17 mouse cellular contexts compared by ENCODE assay signal in the genomic region with DNA sequence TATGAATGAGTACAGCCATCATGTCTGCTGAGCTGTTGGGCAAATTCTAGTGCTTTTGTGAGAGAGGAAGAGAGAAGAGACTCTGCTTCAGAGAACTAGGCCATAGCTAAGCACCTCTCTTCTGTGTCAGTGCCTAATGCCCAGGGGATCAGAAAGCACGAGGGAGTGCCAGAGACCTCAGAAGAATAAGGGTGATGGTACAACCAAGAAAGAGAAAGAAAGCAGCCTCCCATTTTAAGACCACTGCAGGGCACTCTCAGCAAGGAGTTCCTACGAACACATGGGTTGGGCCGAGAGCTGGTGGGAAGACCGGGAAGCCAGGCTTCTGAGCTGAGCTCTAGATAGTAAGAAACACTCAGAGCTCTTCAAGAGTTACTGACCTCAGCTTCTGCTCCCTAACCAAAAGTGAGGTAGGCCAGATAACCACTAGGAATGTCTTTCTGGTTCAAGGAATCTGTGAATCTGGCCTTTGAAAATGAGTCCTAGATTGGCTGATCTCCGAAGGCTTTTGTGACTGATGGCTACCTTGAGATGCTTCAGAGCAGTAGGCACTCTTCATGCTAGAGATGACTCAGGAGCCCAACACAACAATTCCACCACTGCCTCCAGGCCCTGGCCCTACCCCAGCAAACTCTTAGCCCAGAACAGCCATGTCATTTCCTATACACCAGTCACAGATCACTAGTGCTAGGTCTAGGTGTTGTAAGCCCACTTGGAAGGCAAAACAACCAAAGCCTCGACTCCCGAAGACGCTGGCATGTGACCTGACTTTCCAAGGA.
A peak's percentile ranks its signal among the peaks of the same experiment; 100 is the strongest.
DNase-seq lines count a peak whose midpoint lies in the region; ATAC-seq and TF ChIP-seq lines count a peak whose summit lies in the region.
"Had no signal": no experiment of that assay in that cellular context is flagged by ENCODE, and none has a peak within 500 bp of the region (broad histone marks: within the 10 kb centered on the region; RNA-seq: fewer than 3 reads in every experiment).

No protein-coding gene starts in this region.

- H3K9me3 ChIP-seq in kidney, embryonic 14.5 days (ENCODE audit: control insufficient read depth, low read length) = no peaks in the 10 kb centered on the region
- no peaks in the 10 kb centered on the region for H3K9me3 ChIP-seq in lung, postnatal 0 days (ENCODE audit: low read length)
- H3K9me3 ChIP-seq: hindbrain, embryonic 15.5 days; liver, embryonic 13.5 days had no signal

- no peak for TF ChIP-seq POLR2A in kidney, adult 2 months (IDR thresholded peaks at IDR 0.05; ENCODE audit: low read depth, low read length)

- no peak overlapping the region for H3K4me3 ChIP-seq in gastrocnemius, adult 2 months
- no peak overlapping the region for H3K4me3 ChIP-seq in kidney, embryonic 14.5 days (ENCODE audit: low read length)
- H3K4me3 ChIP-seq in kidney, adult 2 months (ENCODE audit: insufficient read depth, low read depth, low read length) = no peak overlapping the region
- no peak overlapping the region for H3K4me3 ChIP-seq in lung, postnatal 0 days (ENCODE audit: low read depth, low read length)
- H3K4me3 ChIP-seq: hindbrain, embryonic 15.5 days; liver, embryonic 13.5 days had no signal

- H3K27ac ChIP-seq in gastrocnemius, adult 2 months = peak overlapping the region; percentile 60; the same call in 1 of the 2 replicates
- peak overlapping the region; percentile 31; the same call in 1 of the 2 replicates for H3K27ac ChIP-seq in kidney, embryonic 14.5 days (ENCODE audit: low read depth, low read length)
- H3K27ac ChIP-seq in kidney, adult 2 months (ENCODE audit: insufficient read depth, low read depth, low read length) = no peak overlapping the region
- H3K27ac ChIP-seq in lung, postnatal 0 days (ENCODE audit: low read length) = peak overlapping the region; percentile 47
- H3K27ac ChIP-seq: hindbrain, embryonic 15.5 days; liver, embryonic 13.5 days had no signal

- no peak overlapping the region for H3K4me2 ChIP-seq in kidney, embryonic 14.5 days (replicated peaks; ENCODE audit: low read depth, low read length)
- no peak overlapping the region for H3K4me2 ChIP-seq in lung, postnatal 0 days (replicated peaks; ENCODE audit: low read depth, low read length)
- H3K4me2 ChIP-seq: hindbrain, embryonic 15.5 days; liver, embryonic 13.5 days had no signal

- H3K4me1 ChIP-seq in kidney, embryonic 14.5 days (ENCODE audit: control insufficient read depth, insufficient read depth, low read length) = peaks cover 14% of the 10 kb centered on the region
- 0 out of 2 replicates have a peak, but pooled peaks cover 9% of the 10 kb centered on the region for H3K4me1 ChIP-seq in kidney, adult 2 months (ENCODE audit: control insufficient read depth, insufficient read depth, low read length)
- peaks cover 13% of the 10 kb centered on the region; the same call in 1 of the 2 replicates for H3K4me1 ChIP-seq in lung, postnatal 0 days (ENCODE audit: insufficient read depth, low read depth, low read length)

- H3K27me3 ChIP-seq in kidney, embryonic 14.5 days (ENCODE audit: control insufficient read depth, insufficient read depth, low read length) = no peaks in the 10 kb centered on the region
- H3K27me3 ChIP-seq in kidney, adult 2 months (replicated peaks; ENCODE audit: control insufficient read depth, insufficient read depth, low read length) = no peaks in the 10 kb centered on the region
- no peaks in the 10 kb centered on the region for H3K27me3 ChIP-seq in lung, postnatal 0 days (replicated peaks; ENCODE audit: insufficient read depth, low read length)
- H3K27me3 ChIP-seq: hindbrain, embryonic 15.5 days had no signal

- H3K36me3 ChIP-seq in kidney, embryonic 14.5 days (ENCODE audit: control insufficient read depth, insufficient read depth, low read length) = no peaks in the 10 kb centered on the region
- no peaks in the 10 kb centered on the region for H3K36me3 ChIP-seq in kidney, adult 2 months (ENCODE audit: control insufficient read depth, insufficient read depth, low read length)
- no peaks in the 10 kb centered on the region for H3K36me3 ChIP-seq in lung, postnatal 0 days (ENCODE audit: insufficient read depth, low read length)
- H3K36me3 ChIP-seq: hindbrain, embryonic 15.5 days; liver, embryonic 13.5 days had no signal

- WGBS in kidney, embryonic 14.5 days = 67% methylated on average over 8 of the region's 8 CpGs
- WGBS in kidney, adult 2 months = 90% methylated on average over 8 of the region's 8 CpGs
- WGBS in lung, postnatal 0 days = 73% methylated on average over 8 of the region's 8 CpGs

- no peak for TF ChIP-seq EP300 in lung, postnatal 0 days (IDR thresholded peaks at IDR 0.05)

- no peak for ATAC-seq in kidney, embryonic 14.5 days (ENCODE audit: low FRiP score, low TSS enrichment)
- no peak for ATAC-seq in lung, postnatal 0 days
- ATAC-seq in megakaryocyte, adult 5-6 weeks (ENCODE audit: poor library complexity, severe bottlenecking) = 0 out of 2 replicates have a peak, but pooled peaks have one; percentile 6

- TF ChIP-seq CTCF in gastrocnemius, adult 2 months (IDR thresholded peaks at IDR 0.05) = no peak
- no peak for TF ChIP-seq CTCF in kidney, adult 2 months (conservative IDR thresholded peaks at IDR 0.05; ENCODE audit: insufficient read depth, insufficient read length, low read depth, low read length)
- TF ChIP-seq CTCF in lung, postnatal 0 days (IDR thresholded peaks at IDR 0.05) = no peak

- no peak overlapping the region for H3K9ac ChIP-seq in kidney, embryonic 14.5 days (ENCODE audit: low read depth, low read length)
- no peak overlapping the region for H3K9ac ChIP-seq in lung, postnatal 0 days (replicated peaks; ENCODE audit: low read depth)
- H3K9ac ChIP-seq: hindbrain, embryonic 15.5 days; liver, embryonic 13.5 days had no signal

- DNase-seq in gastrocnemius, adult 2 months = no peak
- no peak for DNase-seq in gastrocnemius, postnatal 4 days (ENCODE audit: low spot score in 2 of 2)
- DNase-seq in kidney, adult 2 months = no peak
- DNase-seq in lung, postnatal 0 days (ENCODE audit: low spot score) = no peak
- DNase-seq in lung, postnatal 4 days = no peak
- no peak for DNase-seq in urinary bladder, postnatal 25 days (ENCODE audit: low spot score)
- DNase-seq: B cell, adult 2 months; cerebellum, adult 11 months; cerebellum, postnatal 14 days; embryo, embryonic 11 days; gastrocnemius, postnatal 14 days; kidney, adult 11 months; liver, embryonic 13.5 days; right cerebral cortex, adult 18-20 months had no signal

- intact Hi-C loops in gastrocnemius, adult 2 months (cut with DNase I) = no loop called here
